11 mouse cellular contexts compared by ENCODE assay signal in the genomic region with DNA sequence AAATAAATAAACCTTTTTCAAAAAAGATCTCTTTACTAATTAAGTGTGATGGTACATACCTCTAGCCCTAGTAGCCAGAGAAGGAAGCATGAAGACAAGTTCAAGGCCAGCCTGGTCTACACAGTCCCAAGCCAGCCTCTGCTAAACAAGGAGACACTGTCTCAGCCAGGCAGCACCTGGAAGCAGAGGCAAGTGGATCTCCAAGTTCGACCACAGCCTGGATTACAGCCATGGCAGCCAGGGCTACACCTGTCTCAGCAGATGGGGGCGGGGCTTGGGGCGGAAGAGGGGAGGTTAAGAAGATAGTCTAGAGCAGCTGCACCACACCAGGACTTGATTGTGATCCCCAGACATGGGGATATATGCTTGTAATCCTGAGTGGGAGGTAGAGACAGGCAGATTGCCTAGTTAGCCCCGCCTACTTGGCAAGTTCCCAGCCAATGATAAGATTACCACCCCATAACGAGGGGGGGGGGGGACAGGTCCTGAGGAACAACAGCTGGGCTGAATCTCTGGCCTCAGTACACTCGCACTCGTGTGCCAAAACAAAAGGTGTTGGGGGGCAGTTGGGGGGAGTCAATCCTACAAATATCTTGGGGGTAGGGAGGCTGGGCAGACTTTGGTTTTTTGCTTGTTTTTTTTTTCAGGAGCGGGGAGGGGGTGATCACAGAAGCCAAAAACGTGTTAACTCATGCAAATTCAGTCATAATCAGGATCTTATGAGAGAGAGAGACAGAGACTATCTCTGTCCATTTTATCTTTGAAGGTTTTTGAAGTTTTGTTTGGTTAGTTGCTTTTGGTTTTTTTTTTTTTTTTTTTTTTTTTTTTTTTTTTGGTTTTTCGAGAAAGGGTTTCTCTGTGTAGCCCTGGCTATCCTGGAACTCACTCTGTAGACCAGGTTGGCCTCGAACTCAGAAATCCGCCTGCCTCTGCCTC. TPM values are rescaled to one million over a fixed set of nuclear protein-coding genes. Genes with fewer than 3 reads are reported as not detected.
DNase-seq lines count a peak whose midpoint lies in the region; ATAC-seq lines count a peak whose summit lies in the region.
"Had no signal": no experiment of that assay in that cellular context is flagged by ENCODE, and none has a peak within 500 bp of the region (broad histone marks: within the 10 kb centered on the region; RNA-seq: fewer than 3 reads in every experiment).

No protein-coding gene starts in this region.

- 61% methylated on average over 12 of the region's 12 CpGs for WGBS in kidney, embryonic 14.5 days
- WGBS in liver, embryonic 12.5 days (ENCODE audit: insufficient replicate concordance) = 52% methylated on average over 12 of the region's 12 CpGs

- no peak overlapping the region for H3K4me3 ChIP-seq in kidney, embryonic 14.5 days (ENCODE audit: low read length)
- H3K4me3 ChIP-seq in liver, embryonic 12.5 days = no peak overlapping the region
- H3K4me3 ChIP-seq: limb, embryonic 15.5 days had no signal

- no peak overlapping the region for H3K4me2 ChIP-seq in kidney, embryonic 14.5 days (replicated peaks; ENCODE audit: low read depth, low read length)
- no peak overlapping the region for H3K4me2 ChIP-seq in liver, embryonic 12.5 days
- H3K4me2 ChIP-seq: limb, embryonic 15.5 days had no signal

- peaks cover 20% of the 10 kb centered on the region for H3K4me1 ChIP-seq in kidney, embryonic 14.5 days (ENCODE audit: control insufficient read depth, insufficient read depth, low read length)
- H3K4me1 ChIP-seq in liver, embryonic 12.5 days = peaks cover 26% of the 10 kb centered on the region

- H3K27me3 ChIP-seq in kidney, embryonic 14.5 days (ENCODE audit: control insufficient read depth, insufficient read depth, low read length) = 0 out of 2 replicates have a peak, but pooled peaks cover 3% of the 10 kb centered on the region
- peaks cover 45% of the 10 kb centered on the region for H3K27me3 ChIP-seq in liver, embryonic 12.5 days (replicated peaks)
- H3K27me3 ChIP-seq: limb, embryonic 15.5 days had no signal

- DNase-seq in kidney, adult 18-20 months = peak; percentile 27
- DNase-seq in 416B (ENCODE audit: low read depth) (peak; percentile 26), MEL-GATA-1-ER (ENCODE audit: extremely low read depth, low read depth) (peak; percentile 55)
- no peak for DNase-seq in layer of hippocampus, adult 9-10 months (ENCODE audit: low spot score)
- DNase-seq in layer of hippocampus, postnatal 10 days (ENCODE audit: low spot score in 2 of 2) = no peak
- no peak for DNase-seq in left cerebral cortex, postnatal 36 days (ENCODE audit: low spot score in 2 of 2)
- DNase-seq: forebrain, postnatal 0 days; right cerebral cortex, postnatal 4 days had no signal

- ATAC-seq in kidney, embryonic 14.5 days (ENCODE audit: low FRiP score, low TSS enrichment) = no peak
- ATAC-seq in liver, embryonic 12.5 days = peak; percentile 59
- ATAC-seq: forebrain, postnatal 0 days had no signal

- intact Hi-C loops in left cerebral cortex, postnatal 36 days (cut with DNase I) = no loop called here

- 0 out of 2 replicates have a peak, but pooled peaks cover 3% of the 10 kb centered on the region for H3K36me3 ChIP-seq in kidney, embryonic 14.5 days (ENCODE audit: control insufficient read depth, insufficient read depth, low read length)
- no peaks in the 10 kb centered on the region for H3K36me3 ChIP-seq in liver, embryonic 12.5 days
- H3K36me3 ChIP-seq: limb, embryonic 15.5 days had no signal

- no peak overlapping the region for H3K27ac ChIP-seq in kidney, embryonic 14.5 days (ENCODE audit: low read depth, low read length)
- no peak overlapping the region for H3K27ac ChIP-seq in liver, embryonic 12.5 days
- H3K27ac ChIP-seq: limb, embryonic 15.5 days had no signal

- H3K9ac ChIP-seq in kidney, embryonic 14.5 days (ENCODE audit: low read depth, low read length) = no peak overlapping the region
- H3K9ac ChIP-seq in liver, embryonic 12.5 days = no peak overlapping the region
- H3K9ac ChIP-seq: forebrain, postnatal 0 days; limb, embryonic 15.5 days had no signal

- H3K9me3 ChIP-seq in kidney, embryonic 14.5 days (ENCODE audit: control insufficient read depth, low read length) = no peaks in the 10 kb centered on the region
- no peaks in the 10 kb centered on the region for H3K9me3 ChIP-seq in liver, embryonic 12.5 days (replicated peaks)
- H3K9me3 ChIP-seq: limb, embryonic 15.5 days had no signal

RNA-seq across cellular contexts. Expression of gene Wdr86, which starts 3.4 kb away (rescaled TPM):
- polyA plus RNA-seq in kidney, embryonic 14.5 days (2014; fragmentation: Nextera tagmentation; extraction: Ambion mirVana) = 36.1 and 37.0 TPM in 2 replicates
- polyA plus RNA-seq in liver, embryonic 12.5 days (2016; fragmentation: Nextera tagmentation; extraction: Ambion mirVana) = 3.5 and 3.9 TPM in 2 replicates
- 1 to 10 TPM; 1.5 to 2.4 TPM for total RNA-seq in layer of hippocampus, postnatal 10 days (2021)
- total RNA-seq in left cerebral cortex, postnatal 36 days (2021) = under 1 TPM; 0.42 to 0.93 TPM

RNA-seq across cellular contexts. Expression of gene Crygn, which starts 30.6 kb away (rescaled TPM):
- 1.7 and 2.6 TPM in 2 replicates for polyA plus RNA-seq in kidney, embryonic 14.5 days (2014; fragmentation: Nextera tagmentation; extraction: Ambion mirVana)
- polyA plus RNA-seq in liver, embryonic 12.5 days (2016; fragmentation: Nextera tagmentation; extraction: Ambion mirVana) = 0.71 TPM in 1 of 2 replicates, not detected in the other
- total RNA-seq in layer of hippocampus, postnatal 10 days (2021) = 1 to 10 TPM; 1.5 to 1.8 TPM
- total RNA-seq in left cerebral cortex, postnatal 36 days (2021) = not detected

RNA-seq across cellular contexts. Expression of gene Nub1, which starts 41.8 kb away (rescaled TPM):
- polyA plus RNA-seq in kidney, embryonic 14.5 days (2014; fragmentation: Nextera tagmentation; extraction: Ambion mirVana) = 33.9 and 45.0 TPM in 2 replicates
- polyA plus RNA-seq in liver, embryonic 12.5 days (2016; fragmentation: Nextera tagmentation; extraction: Ambion mirVana) = 16.9 and 17.5 TPM in 2 replicates
- 10 to 100 TPM; 71.7 to 75.3 TPM for total RNA-seq in layer of hippocampus, postnatal 10 days (2021)
- 10 to 100 TPM; 73.5 to 77.9 TPM for total RNA-seq in left cerebral cortex, postnatal 36 days (2021)

Comparison
In these comparisons a context has a peak if more than half of its experiments do, and no peak if none do; other contexts are left out.
1. DNase-seq: peak in kidney, adult 18-20 months (single experiment), 416B (single experiment) and MEL-GATA-1-ER (single experiment); none in layer of hippocampus, adult 9-10 months (single experiment), layer of hippocampus, postnatal 10 days (0 of 2) and left cerebral cortex, postnatal 36 days (0 of 2).